Mouse (Mus musculus) inflammation-experienced regulatory T-cells (primary cell): ENCODE measurements around the gene Sord. TPM values are rescaled to one million over a fixed set of nuclear protein-coding genes. Genes with fewer than 3 reads are reported as not detected.

ENCODE experiments used
- polyA plus RNA-seq, 2 experiments: library from polyadenylated mRNA; unstranded; fragments of 100-300 nt; shearing (Covaris generic); gene quantifications; one replicate each; pipeline ENCODE4 v1.2.1; 2017

The Sord gene
- polyA plus RNA-seq = 1 to 10 TPM; 2.3 to 3.3 TPM

DNA sequence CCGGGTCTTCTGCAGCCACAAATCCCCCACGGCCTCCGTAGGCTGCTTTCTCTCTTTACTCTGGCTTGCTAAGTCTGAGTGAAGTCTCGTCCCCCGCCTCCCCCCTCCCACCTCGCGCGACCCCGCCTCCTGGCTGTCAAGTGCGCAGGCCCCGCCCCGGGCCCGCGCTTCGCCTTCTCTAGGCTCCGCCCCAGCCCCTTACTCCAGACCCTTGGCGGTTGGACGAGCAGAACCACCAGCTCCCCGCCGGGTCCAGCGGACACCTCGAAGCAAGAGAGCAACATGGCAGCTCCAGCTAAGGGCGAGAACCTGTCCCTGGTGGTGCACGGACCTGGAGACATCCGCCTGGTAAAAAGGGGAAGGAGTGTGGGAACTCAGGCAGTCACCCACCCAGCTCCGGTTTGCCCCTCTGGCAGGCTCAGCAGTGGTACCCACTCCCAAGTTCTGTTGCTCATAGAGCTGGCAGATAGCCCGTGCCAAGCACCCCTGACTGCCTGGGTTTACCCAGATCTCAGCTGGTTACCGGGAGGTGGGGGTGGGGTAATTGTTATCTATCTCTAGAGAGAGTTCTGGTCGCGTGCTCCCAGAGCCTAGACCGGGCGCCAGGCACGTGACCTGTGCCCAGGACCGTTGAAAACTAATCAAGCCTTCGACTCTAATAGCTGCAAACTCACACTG, at the start of gene Sord:
Sord (plus strand) TSS at position 139 of the 678 bp plus-strand sequence.

DNA sequence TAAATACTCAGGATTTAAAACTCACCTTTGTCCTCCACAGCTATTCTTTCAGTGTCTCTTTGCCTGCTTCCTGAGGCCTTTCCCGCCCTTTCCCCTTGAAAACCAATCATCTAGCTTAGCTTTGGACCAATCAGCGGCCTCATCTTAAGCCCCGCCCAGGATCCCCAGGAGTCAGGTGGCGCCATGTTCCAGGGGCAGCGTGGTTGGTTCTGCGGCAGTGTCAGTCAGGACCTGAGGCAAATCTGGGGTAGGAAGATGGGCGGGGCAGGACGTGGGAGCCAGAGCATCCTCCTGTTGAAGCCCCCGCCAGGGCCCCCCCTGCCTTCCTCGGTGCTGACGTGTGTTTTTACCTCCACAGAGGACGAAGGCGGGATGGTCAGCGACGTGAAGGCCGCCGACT, 48.4 kb upstream of the Sord start, which contains the start of the genes Patl2 and Terb2:
Patl2 (minus strand) TSS at position 84 of the 400 bp plus-strand sequence.
Terb2 (plus strand) TSS at position 167 of the 400 bp plus-strand sequence.

DNA sequence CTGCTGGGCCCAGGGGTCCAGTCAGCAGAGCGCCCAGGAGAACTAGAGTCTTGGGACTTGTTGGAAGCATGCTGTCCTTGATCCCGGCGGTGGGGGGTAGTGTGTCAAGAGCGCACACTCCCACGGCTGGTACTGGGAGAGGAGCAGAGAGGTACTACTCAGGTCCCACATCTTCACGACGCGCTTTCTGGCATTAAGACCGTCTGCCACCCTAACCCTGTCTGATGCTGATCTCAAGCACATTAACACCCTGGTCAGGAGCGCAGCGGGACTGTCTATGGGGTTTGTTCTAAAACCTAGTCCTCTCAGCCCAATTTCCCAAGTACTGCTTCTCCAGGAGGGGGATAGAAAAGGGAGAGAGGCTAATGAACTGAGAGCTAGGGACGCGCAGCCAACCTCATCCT, 63.5 kb downstream of the Sord start, which contains the start of gene Duox2:
Duox2 (minus strand) TSS at position 354 of the 404 bp plus-strand sequence.

DNA sequence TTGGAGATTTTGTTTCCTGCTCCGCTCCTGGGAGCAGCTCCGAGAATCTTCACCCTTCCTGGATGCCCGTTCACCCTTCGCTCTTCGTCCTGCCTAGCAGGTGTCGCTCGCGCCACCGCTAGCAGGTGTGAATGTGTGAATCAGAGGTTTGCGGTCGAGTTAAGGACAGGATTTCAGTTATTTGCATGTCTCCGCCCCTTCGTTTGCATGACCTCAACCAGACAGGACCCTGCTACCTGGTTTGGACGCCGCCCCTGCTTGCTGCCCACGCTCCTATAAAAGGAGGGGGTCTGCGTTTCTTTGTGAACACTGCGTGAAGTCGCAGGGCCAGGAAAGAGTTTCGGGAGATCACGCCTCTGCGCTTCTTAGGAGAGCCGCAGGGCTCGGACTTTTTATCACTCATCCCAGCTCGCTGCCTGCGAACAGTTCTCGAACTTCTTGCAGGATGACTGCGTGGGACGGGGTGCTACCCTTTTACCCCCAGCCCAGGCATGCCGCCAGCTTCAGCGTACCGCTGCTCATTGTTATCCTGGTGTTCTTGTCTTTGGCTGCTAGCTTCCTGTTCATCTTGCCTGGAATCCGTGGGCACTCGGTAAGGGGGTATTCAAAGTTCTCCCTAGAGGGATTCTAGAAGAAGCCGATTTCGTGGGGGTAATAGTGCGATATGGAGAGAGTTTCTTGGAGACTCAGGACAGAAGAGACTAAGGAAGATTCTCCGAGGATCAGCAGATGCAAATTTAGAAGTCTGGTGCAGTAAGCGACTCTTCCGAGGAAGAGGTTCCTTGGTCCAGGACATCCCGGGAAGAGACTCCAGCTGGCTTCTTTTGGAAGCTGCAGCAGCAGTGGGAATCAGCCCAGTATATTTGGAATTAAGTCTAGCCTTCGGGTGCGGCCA, 64.3 kb downstream of the Sord start, which contains the start of gene Duoxa2:
Duoxa2 (plus strand) TSS at position 305 of the 895 bp plus-strand sequence.

DNA sequence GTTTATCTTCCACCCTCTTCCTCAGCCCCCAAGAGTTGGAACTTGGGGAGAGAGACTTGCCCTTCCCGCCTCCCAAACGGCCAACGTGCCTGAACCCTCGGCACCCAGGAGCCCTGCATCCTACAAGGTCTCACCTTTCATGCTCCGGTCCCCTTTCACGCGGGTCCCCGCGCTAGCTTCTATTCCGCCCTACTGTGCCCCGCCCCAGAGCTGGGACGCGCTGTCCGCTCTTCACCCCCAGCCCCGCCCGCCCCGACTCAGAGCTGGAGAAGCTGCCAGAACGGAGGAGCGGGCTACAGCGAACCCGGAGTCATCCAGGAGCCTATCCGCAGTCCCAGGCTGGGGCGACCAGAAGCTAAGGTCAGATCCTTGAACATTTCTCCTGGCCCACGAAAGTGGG, 79.0 kb downstream of the Sord start, which contains the start of gene Duoxa1:
Duoxa1 (minus strand) TSS at position 195 of the 400 bp plus-strand sequence.

Other genes with a start within 250 kb of the Sord start
- gene Eif3j1, start 206.2 kb upstream of the Sord start, polyA plus RNA-seq = 10 to 100 TPM; 11.5 to 16.5 TPM
- gene Spg11, start 116.4 kb upstream of the Sord start, polyA plus RNA-seq = 10 to 100 TPM; 12.7 to 18.8 TPM
- 1,000 to 10,000 TPM; 7,214 to 7,784 TPM for gene B2m, start 87.1 kb upstream of the Sord start, polyA plus RNA-seq
- under 1 TPM in 1 of 2 experiments, not detected in 1; 0.76 TPM for gene Trim69, start 74.0 kb upstream of the Sord start, polyA plus RNA-seq
- gene Patl2, start 48.6 kb upstream of the Sord start, polyA plus RNA-seq = 1 to 10 TPM in 1 of 2 experiments, under 1 TPM in 1; 0.69 to 1.5 TPM
- under 1 TPM in 1 of 2 experiments, not detected in 1; 0.31 TPM for gene Terb2, start 48.5 kb upstream of the Sord start, polyA plus RNA-seq
- under 1 TPM in 1 of 2 experiments, not detected in 1; 0.27 TPM for gene Duox2, start 63.7 kb downstream of the Sord start, polyA plus RNA-seq
- gene Duoxa2, start 64.2 kb downstream of the Sord start, polyA plus RNA-seq = under 1 TPM in 1 of 2 experiments, not detected in 1; 0.70 TPM
- gene Duoxa1, start 79.0 kb downstream of the Sord start, polyA plus RNA-seq = under 1 TPM in 1 of 2 experiments, not detected in 1; 0.66 TPM
- under 1 TPM in 1 of 2 experiments, not detected in 1; 0.20 TPM for gene Duox1, start 80.9 kb downstream of the Sord start, polyA plus RNA-seq
- 1 to 10 TPM; 4.0 to 4.8 TPM for gene Shf, start 134.4 kb downstream of the Sord start, polyA plus RNA-seq
- 100 to 1,000 TPM; 158 to 181 TPM for gene Slc28a2, start 191.7 kb downstream of the Sord start, polyA plus RNA-seq